Mouse (Mus musculus): ENCODE measurements around the gene Gpr84. TPM values are rescaled to one million over a fixed set of nuclear protein-coding genes. Genes with fewer than 3 reads are reported as not detected.

Gene Gpr84
- total and polyA plus RNA-seq, 2 experiments from 2014 or later, result 0.27 to 0.37 TPM

- TF ChIP-seq CTCF (IDR thresholded peaks at IDR 0.05), result peak; percentile 69
- Histone ChIP-seq H3K9ac (replicated peaks; ENCODE audit: low read length, poor library complexity, severe bottlenecking) (peak within 1 kb of the TSS; percentile 71), H3K27me3 (ENCODE audit: insufficient read depth, low read length) (no peaks in the 10 kb centered on the region), H3K4me1 (ENCODE audit: insufficient read depth, low read length) (0 out of 2 replicates have a peak, but pooled peaks cover 6% of the 10 kb centered on the region), H3K4me2 (ENCODE audit: low read depth, low read length, poor library complexity, severe bottlenecking) (peak within 1 kb of the TSS; percentile 68), H3K4me3 (ENCODE audit: low read depth, low read length) (peak within 1 kb of the TSS; percentile 74), H3K27ac (ENCODE audit: low read depth, low read length) (peak within 1 kb of the TSS; percentile 59; the same call in 1 of the 2 replicates), H3K9me3 (ENCODE audit: low read length) (no peaks in the 10 kb centered on the region), H3K36me3 (ENCODE audit: insufficient read depth, low read length) (no peaks in the 10 kb centered on the region)
- peak; percentile 99 for ATAC-seq (ENCODE audit: low FRiP score)
- DNase-seq (ENCODE audit: low spot score), result peak; percentile 100
- WGBS, result under 1% methylated on average over 38 of the region's 38 CpGs
Measured at GRCm38 (mm10) chr15:103272419-103273279, 37.8 kb downstream of the Gpr84 start, which contains the start of gene Copz1. Gene Copz1 (plus strand): TSS chr15:103272714.

GRCm38 (mm10) chr15:103268903-103269302 is 41.5 kb downstream of the Gpr84 start:
- no peak for TF ChIP-seq CTCF (IDR thresholded peaks at IDR 0.05)
- H3K36me3 ChIP-seq (ENCODE audit: insufficient read depth, low read length), result no peaks in the 10 kb centered on the region
- H3K9me3 ChIP-seq (ENCODE audit: low read length), result no peaks in the 10 kb centered on the region
- H3K9ac ChIP-seq (replicated peaks; ENCODE audit: low read length, poor library complexity, severe bottlenecking), result no peak overlapping the region
- no peak overlapping the region for H3K4me2 ChIP-seq (ENCODE audit: low read depth, low read length, poor library complexity, severe bottlenecking)
- 81% methylated on average over 4 of the region's 4 CpGs for WGBS
- DNase-seq (ENCODE audit: low spot score) (no peak), ATAC-seq (ENCODE audit: low FRiP score) (no peak)
- H3K27ac ChIP-seq (ENCODE audit: low read depth, low read length), result no peak overlapping the region
- H3K27me3 ChIP-seq (ENCODE audit: insufficient read depth, low read length), result no peaks in the 10 kb centered on the region
- no peak overlapping the region for H3K4me3 ChIP-seq (ENCODE audit: low read depth, low read length)
- H3K4me1 ChIP-seq (ENCODE audit: insufficient read depth, low read length), result 0 out of 2 replicates have a peak, but pooled peaks cover 2% of the 10 kb centered on the region

DNA sequence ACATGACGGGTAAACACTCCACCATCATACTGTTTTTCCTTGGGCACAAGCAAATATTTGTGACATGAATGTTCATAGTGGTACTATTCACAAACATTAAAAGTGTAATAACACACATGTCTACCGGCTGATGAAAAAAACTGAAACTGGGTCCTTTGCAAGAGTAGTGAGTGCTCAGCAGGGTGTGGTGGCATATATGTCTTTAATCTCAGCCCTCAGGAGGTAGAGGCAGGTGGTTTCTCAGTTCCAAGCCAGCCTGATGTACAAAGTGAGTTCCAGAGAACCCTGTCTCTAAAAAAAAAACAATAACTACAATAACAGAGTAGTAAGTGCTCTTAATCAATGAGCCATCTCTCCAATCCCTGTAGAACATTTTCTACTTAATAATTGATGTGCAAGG is 45.6 kb downstream of the Gpr84 start:
- DNase-seq (ENCODE audit: low spot score) (no peak), ATAC-seq (ENCODE audit: low FRiP score) (no peak)
- Histone ChIP-seq H3K4me2 (ENCODE audit: low read depth, low read length, poor library complexity, severe bottlenecking) (no peak overlapping the region), H3K9ac (replicated peaks; ENCODE audit: low read length, poor library complexity, severe bottlenecking) (no peak overlapping the region), H3K9me3 (ENCODE audit: low read length) (no peaks in the 10 kb centered on the region), H3K4me3 (ENCODE audit: low read depth, low read length) (no peak overlapping the region), H3K4me1 (ENCODE audit: insufficient read depth, low read length) (no peaks in the 10 kb centered on the region), H3K27me3 (ENCODE audit: insufficient read depth, low read length) (no peaks in the 10 kb centered on the region), H3K36me3 (ENCODE audit: insufficient read depth, low read length) (no peaks in the 10 kb centered on the region), H3K27ac (ENCODE audit: low read depth, low read length) (no peak overlapping the region)
- WGBS, result 85% methylated on average over 2 of the region's 2 CpGs
- TF ChIP-seq CTCF (IDR thresholded peaks at IDR 0.05), result no peak

GRCm38 (mm10) chr15:103259989-103260388 is 50.4 kb downstream of the Gpr84 start:
- 78% methylated on average over 1 of the region's 1 CpGs for WGBS
- no peaks in the 10 kb centered on the region for H3K9me3 ChIP-seq (ENCODE audit: low read length)
- H3K4me1 ChIP-seq (ENCODE audit: insufficient read depth, low read length), result no peaks in the 10 kb centered on the region
- TF ChIP-seq CTCF (IDR thresholded peaks at IDR 0.05), result no peak
- H3K27ac ChIP-seq (ENCODE audit: low read depth, low read length), result no peak overlapping the region
- DNase-seq (ENCODE audit: low spot score) (no peak), ATAC-seq (ENCODE audit: low FRiP score) (no peak)
- H3K9ac ChIP-seq (replicated peaks; ENCODE audit: low read length, poor library complexity, severe bottlenecking), result no peak overlapping the region
- H3K27me3 ChIP-seq (ENCODE audit: insufficient read depth, low read length), result peaks cover 3% of the 10 kb centered on the region
- H3K4me2 ChIP-seq (ENCODE audit: low read depth, low read length, poor library complexity, severe bottlenecking), result no peak overlapping the region
- H3K36me3 ChIP-seq (ENCODE audit: insufficient read depth, low read length), result no peaks in the 10 kb centered on the region
- no peak overlapping the region for H3K4me3 ChIP-seq (ENCODE audit: low read depth, low read length)

GRCm38 (mm10) chr15:103259162-103259561 is 51.2 kb downstream of the Gpr84 start:
- no peak for DNase-seq (ENCODE audit: low spot score)
- Histone ChIP-seq H3K4me2 (ENCODE audit: low read depth, low read length, poor library complexity, severe bottlenecking) (no peak overlapping the region), H3K27ac (ENCODE audit: low read depth, low read length) (no peak overlapping the region), H3K36me3 (ENCODE audit: insufficient read depth, low read length) (no peaks in the 10 kb centered on the region), H3K4me1 (ENCODE audit: insufficient read depth, low read length) (no peaks in the 10 kb centered on the region), H3K27me3 (ENCODE audit: insufficient read depth, low read length) (peaks cover 3% of the 10 kb centered on the region), H3K9me3 (ENCODE audit: low read length) (no peaks in the 10 kb centered on the region), H3K4me3 (ENCODE audit: low read depth, low read length) (no peak overlapping the region), H3K9ac (replicated peaks; ENCODE audit: low read length, poor library complexity, severe bottlenecking) (no peak overlapping the region)
- WGBS, result 83% methylated on average over 5 of the region's 5 CpGs
- TF ChIP-seq CTCF (IDR thresholded peaks at IDR 0.05), result no peak
- ATAC-seq (ENCODE audit: low FRiP score), result no peak

MicroRNAs encoded within 50 kb of the gene (microRNA counts, 519-probe panel; counts per million panel counts)
- 4,255 counts per million, percentile 85 among the panel's probes with 10 or more counts for microRNA mmu-miR-148b

Small RNA genes within 50 kb of the gene (microRNA-seq; reads per million reads assigned to microRNA genes)
- gene Mir148b (ENCODE audit: borderline number of aligned reads) (402 reads per million, percentile 62 among the genes with 10 or more reads in this experiment), gene Mir6963 (ENCODE audit: borderline number of aligned reads) (not detected)

Other genes starting within 250 kb of the Gpr84 start
- 33.2 and 42.9 TPM in 2 replicates for gene Smug1, start 143.5 kb downstream of the Gpr84 start, total RNA-seq (2014; rRNA removed)
- gene Smug1, start 143.5 kb downstream of the Gpr84 start, polyA plus RNA-seq (2015; fragmentation: Nextera tagmentation; extraction: Ambion mirVana), result 13.6 and 14.1 TPM in 2 replicates
- 190 and 229 TPM in 2 replicates for gene Cbx5, start 70.8 kb downstream of the Gpr84 start, total RNA-seq (2014; rRNA removed)
- gene Cbx5, start 70.8 kb downstream of the Gpr84 start, polyA plus RNA-seq (2015; fragmentation: Nextera tagmentation; extraction: Ambion mirVana), result 101 and 106 TPM in 2 replicates
- 142 and 190 TPM in 2 replicates for gene Hnrnpa1, start 70.2 kb downstream of the Gpr84 start, total RNA-seq (2014; rRNA removed)
- 540 and 609 TPM in 2 replicates for gene Hnrnpa1, start 70.2 kb downstream of the Gpr84 start, polyA plus RNA-seq (2015; fragmentation: Nextera tagmentation; extraction: Ambion mirVana)
- 0.99 and 3.2 TPM in 2 replicates for gene Nfe2, start 52.2 kb downstream of the Gpr84 start, total RNA-seq (2014; rRNA removed)
- 0.26 and 0.32 TPM in 2 replicates for gene Nfe2, start 52.2 kb downstream of the Gpr84 start, polyA plus RNA-seq (2015; fragmentation: Nextera tagmentation; extraction: Ambion mirVana)
- 127 and 151 TPM in 2 replicates for gene Copz1, start 37.9 kb downstream of the Gpr84 start, total RNA-seq (2014; rRNA removed)
- 178 and 184 TPM in 2 replicates for gene Copz1, start 37.9 kb downstream of the Gpr84 start, polyA plus RNA-seq (2015; fragmentation: Nextera tagmentation; extraction: Ambion mirVana)
- gene Zfp385a, start 29.5 kb upstream of the Gpr84 start, total RNA-seq (2014; rRNA removed), result 22.0 and 26.5 TPM in 2 replicates
- gene Zfp385a, start 29.5 kb upstream of the Gpr84 start, polyA plus RNA-seq (2015; fragmentation: Nextera tagmentation; extraction: Ambion mirVana), result 26.9 and 28.8 TPM in 2 replicates
- 4.8 and 6.8 TPM in 2 replicates for gene Itga5, start 56.2 kb upstream of the Gpr84 start, total RNA-seq (2014; rRNA removed)
- gene Itga5, start 56.2 kb upstream of the Gpr84 start, polyA plus RNA-seq (2015; fragmentation: Nextera tagmentation; extraction: Ambion mirVana), result 3.8 TPM in 2 replicates
- gene Gtsf1, start 119.9 kb upstream of the Gpr84 start, total RNA-seq (2014; rRNA removed), result not detected in 2 replicates
- 0.50 TPM in 1 of 2 replicates, not detected in the other for gene Gtsf1, start 119.9 kb upstream of the Gpr84 start, polyA plus RNA-seq (2015; fragmentation: Nextera tagmentation; extraction: Ambion mirVana)
- gene Gtsf2, start 137.9 kb upstream of the Gpr84 start, total RNA-seq (2014; rRNA removed), result 0.44 TPM in 1 of 2 replicates, not detected in the other
- gene Gtsf2, start 137.9 kb upstream of the Gpr84 start, polyA plus RNA-seq (2015; fragmentation: Nextera tagmentation; extraction: Ambion mirVana), result not detected in 2 replicates
- 4.6 and 4.7 TPM in 2 replicates for gene Nckap1l, start 143.2 kb upstream of the Gpr84 start, total RNA-seq (2014; rRNA removed)
- 2.0 and 2.4 TPM in 2 replicates for gene Nckap1l, start 143.2 kb upstream of the Gpr84 start, polyA plus RNA-seq (2015; fragmentation: Nextera tagmentation; extraction: Ambion mirVana)
- gene Pde1b, start 192.4 kb upstream of the Gpr84 start, total RNA-seq (2014; rRNA removed), result 112 TPM in 2 replicates
- gene Pde1b, start 192.4 kb upstream of the Gpr84 start, polyA plus RNA-seq (2015; fragmentation: Nextera tagmentation; extraction: Ambion mirVana), result 69.3 and 74.6 TPM in 2 replicates
- 111 and 156 TPM in 2 replicates for gene Ppp1r1a, start 227.4 kb upstream of the Gpr84 start, total RNA-seq (2014; rRNA removed)
- 230 TPM in 2 replicates for gene Ppp1r1a, start 227.4 kb upstream of the Gpr84 start, polyA plus RNA-seq (2015; fragmentation: Nextera tagmentation; extraction: Ambion mirVana)

All from midbrain, postnatal 0 days (tissue).